Mouse (Mus musculus): ENCODE measurements at regions not wholly inside any gene's neighbourhood (a gene's known extent, or its start where the extent isn't known, plus 50 kb on each side); places are given as distances from the start of the nearest gene placed in this dataset.

DNA sequence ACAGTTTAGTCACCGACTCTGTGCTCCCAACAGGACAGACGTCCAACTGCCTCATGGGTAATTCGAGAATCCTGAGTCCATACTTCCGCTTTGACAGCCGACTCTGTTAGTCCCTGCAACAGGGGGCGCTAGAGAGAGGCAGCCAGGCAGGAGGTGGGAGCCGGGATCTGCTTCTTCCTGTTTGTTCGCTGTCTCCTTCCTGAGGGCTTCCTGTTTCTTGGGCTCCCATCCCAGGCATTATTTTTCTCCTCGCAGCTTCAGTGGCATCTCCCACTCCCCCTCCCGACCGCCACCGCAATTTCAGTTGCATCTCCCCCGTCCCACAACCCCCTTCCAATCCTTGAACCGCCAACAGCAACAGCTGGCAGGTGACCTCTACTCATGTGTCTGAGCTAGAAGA, 211.1 kb downstream of the Xxylt1 start:
- DNase-seq (ENCODE audit: extremely low read depth, low read depth): no peak

DNA sequence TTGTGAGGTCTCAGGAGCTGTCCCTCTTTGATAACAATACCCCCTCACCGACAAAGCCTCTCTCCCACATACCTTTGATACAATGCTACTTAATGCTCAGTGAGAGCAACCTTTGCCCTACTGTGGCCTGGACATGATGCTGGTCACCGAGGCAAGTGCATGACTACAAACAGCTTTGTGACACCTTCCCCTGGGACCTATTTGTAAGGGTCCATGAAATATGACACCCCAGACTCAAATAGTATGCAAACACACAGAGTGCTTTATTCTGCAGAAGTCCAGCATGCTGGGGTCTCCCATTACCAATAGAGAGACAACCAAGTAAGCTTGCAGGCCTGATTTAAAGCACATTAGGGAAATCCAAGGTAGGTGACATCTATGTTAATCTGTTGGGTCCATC, 210.6 kb downstream of the Xxylt1 start:
- DNase-seq (ENCODE audit: extremely low read depth, low read depth): no peak

- DNase-seq (ENCODE audit: extremely low read depth, low read depth): peak; percentile 60
Measured at GRCm38 (mm10) chr16:30872147-30872546, 209.1 kb downstream of the Xxylt1 start.

DNA sequence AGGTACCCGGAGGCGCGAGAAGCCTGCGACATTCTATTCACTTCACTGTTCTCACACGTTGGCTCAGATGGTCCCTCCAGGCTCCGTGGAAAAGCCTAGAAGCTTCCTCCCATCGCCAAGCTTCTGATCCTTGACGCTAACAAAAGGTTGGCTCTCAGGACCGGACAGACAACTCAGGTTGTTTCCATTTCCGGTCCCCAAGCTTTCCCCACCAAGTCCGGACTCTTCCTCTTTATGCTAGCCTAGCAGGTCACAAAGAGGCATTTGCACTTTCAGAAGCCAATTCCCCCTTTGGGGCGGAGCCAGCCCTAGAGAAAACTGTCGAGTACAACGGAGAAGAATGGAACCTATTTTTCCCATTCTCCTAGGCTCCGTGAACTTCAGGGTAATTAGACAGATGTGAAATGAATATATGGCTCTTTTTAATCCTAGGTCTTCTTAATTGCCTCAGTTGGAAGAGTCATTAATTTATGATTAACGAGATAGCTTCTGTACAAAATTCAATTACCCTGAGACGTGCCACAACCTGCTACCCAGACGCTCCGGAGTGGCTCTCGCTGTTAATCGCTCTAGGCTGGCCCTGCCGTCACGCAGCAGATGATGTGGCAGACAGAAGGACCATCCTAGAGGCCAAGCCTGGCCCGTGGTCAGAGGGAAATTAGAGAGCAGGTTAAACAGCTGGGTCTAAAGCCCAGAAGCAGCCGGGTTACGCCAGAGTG, 207.6 kb downstream of the Xxylt1 start:
- no peak for DNase-seq (ENCODE audit: extremely low read depth, low read depth)

GRCm38 (mm10) chr16:30875235-30875829, 205.9 kb downstream of the Xxylt1 start:
- DNase-seq (ENCODE audit: extremely low read depth, low read depth): no peak

GRCm38 (mm10) chr16:30878821-30879220, 202.4 kb downstream of the Xxylt1 start:
- DNase-seq (ENCODE audit: extremely low read depth, low read depth): no peak

GRCm38 (mm10) chr16:30879878-30880277, 201.4 kb downstream of the Xxylt1 start:
- no peak for DNase-seq (ENCODE audit: extremely low read depth, low read depth)

DNA sequence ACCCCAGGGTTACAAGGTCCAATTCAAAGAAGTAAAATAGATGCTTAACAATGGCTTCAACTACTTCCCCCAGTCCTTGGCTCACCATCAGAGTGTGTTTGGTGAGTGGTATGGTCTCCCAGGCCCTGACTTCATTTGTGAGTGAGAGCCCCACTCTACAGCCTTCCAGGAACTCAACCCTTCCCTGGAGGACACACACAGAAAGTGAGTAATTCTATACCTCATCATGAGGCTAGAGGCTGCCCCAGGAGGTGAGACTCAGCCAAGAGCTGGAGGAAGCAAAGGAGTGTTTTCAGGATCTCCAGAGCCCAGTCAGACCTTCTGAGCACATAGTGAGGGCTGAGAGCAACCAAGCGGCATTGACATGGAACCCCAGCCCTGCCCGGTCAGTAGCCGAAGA, 200.6 kb downstream of the Xxylt1 start:
- DNase-seq (ENCODE audit: extremely low read depth, low read depth): no peak

- DNase-seq (ENCODE audit: extremely low read depth, low read depth): no peak
Measured at GRCm38 (mm10) chr16:30881186-30881585, 200.0 kb downstream of the Xxylt1 start.

GRCm38 (mm10) chr16:30883490-30884188, 197.6 kb downstream of the Xxylt1 start:
- DNase-seq (ENCODE audit: extremely low read depth, low read depth): no peak

DNA sequence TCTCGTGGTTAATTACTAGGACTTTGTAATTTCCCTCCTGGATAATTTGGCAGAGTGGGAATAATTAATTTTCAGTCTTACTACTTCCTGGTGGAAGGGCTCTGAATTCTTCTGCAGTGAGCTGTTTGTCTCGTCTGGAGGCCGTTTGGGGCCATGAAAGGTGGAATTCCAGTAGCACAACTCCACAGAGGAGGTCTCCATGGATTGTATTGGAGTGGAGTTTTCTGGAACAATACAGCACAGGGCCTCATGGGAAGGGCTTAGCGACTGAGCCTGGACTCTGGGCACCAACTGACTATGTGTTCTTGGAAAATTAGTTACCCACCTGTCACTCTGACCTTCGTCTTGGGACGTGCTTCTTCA, 197.1 kb downstream of the Xxylt1 start:
- no peak for DNase-seq (ENCODE audit: extremely low read depth, low read depth)

DNA sequence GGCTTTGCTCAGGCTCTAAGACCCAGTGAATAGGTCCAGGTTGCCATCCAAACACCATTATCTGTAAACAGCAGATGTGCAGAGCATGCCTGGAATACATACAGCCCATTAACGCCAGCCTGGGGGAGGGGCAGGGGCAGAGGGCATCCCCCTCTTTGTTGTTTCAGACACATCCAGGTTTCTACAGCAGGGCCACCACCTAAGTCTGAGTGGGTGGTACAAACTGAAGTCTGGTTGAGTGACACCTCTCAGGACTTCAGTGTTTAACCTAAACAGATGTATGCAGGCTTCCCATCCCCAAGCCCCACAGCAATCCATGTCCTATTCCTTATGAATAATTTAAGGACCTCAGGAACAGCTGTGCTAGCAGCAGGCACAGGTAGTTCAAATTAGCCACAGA, 194.2 kb downstream of the Xxylt1 start:
- no peak for DNase-seq (ENCODE audit: extremely low read depth, low read depth)

GRCm38 (mm10) chr16:30887536-30887935, 193.7 kb downstream of the Xxylt1 start:
- no peak for DNase-seq (ENCODE audit: extremely low read depth, low read depth)

DNA sequence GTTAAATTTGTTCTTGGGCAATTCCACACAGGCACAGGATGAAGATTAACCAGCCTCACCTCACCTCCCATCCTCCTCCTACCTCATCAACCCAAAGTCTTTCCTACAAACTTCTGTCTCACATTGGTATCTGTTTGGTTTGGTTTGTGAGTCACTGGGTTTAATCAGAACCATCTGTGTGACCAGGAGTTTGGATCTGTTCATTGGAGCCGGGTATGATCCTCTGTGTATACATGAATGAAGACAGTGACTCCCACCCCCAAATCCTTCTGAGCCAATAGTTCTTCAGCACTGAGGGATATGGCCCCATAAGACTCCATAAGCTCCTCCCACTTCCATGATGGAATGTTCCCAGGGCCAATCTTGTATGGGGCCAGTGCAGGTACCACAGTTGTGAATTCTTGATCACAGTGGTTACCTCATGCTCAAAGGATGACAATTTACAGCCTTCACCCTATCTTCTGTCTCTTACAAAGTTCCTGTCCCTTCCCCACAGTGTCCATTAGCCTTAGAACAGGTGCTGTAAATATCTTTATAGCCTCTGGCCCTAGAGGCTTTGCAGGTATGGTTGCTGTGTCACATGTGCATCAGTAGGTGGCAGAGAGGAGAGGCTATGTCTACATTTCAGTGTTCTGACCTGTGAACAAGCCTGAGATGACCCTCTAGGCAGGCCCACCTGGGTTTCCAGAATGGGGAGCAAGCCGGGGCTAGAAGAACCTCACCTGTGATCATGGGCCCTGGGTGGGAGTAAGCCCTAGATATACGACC, 192.5 kb downstream of the Xxylt1 start:
- no peak for DNase-seq (ENCODE audit: extremely low read depth, low read depth)

- DNase-seq (ENCODE audit: extremely low read depth, low read depth): no peak
Measured at GRCm38 (mm10) chr16:30892606-30893005, 188.6 kb downstream of the Xxylt1 start.

DNA sequence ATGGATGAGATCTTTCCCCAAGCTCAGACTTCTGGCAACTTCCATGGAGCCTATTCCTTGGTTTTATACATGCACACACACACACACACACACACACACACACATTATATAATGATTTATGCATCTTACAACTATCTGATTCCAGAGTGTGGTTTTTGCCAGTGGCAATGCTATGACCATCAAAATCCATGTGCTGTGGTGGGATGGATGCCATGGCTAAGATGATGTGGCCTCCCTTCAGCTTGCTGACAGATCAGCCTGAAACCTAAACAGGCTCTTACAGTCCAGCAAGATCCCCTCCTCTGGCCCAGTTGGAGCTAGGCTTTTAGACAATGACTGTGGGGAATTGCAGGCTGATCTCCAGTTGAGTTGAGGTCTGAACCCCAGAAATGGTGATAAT, 187.1 kb downstream of the Xxylt1 start:
- no peak for DNase-seq (ENCODE audit: extremely low read depth, low read depth)

DNA sequence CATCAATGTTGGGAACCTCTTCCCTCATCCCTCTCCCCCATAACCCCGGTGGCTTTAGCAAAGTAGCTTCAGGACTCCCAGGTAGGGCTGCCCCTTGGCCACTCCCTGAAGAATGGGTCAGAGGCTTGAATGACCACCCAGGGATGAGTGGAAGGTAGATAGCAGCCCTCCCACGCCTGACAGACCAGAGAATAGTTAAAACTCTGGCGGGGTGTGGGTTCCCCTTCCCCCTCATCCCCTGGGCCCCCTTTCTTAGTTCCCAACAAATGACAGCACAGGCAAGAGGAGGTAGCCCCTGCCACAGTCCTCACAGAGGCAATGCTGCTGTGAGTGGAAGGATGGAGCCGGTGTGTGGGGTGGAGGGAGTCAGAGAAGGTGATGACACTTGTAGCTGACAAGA, 186.2 kb downstream of the Xxylt1 start:
- DNase-seq (ENCODE audit: extremely low read depth, low read depth): no peak

DNA sequence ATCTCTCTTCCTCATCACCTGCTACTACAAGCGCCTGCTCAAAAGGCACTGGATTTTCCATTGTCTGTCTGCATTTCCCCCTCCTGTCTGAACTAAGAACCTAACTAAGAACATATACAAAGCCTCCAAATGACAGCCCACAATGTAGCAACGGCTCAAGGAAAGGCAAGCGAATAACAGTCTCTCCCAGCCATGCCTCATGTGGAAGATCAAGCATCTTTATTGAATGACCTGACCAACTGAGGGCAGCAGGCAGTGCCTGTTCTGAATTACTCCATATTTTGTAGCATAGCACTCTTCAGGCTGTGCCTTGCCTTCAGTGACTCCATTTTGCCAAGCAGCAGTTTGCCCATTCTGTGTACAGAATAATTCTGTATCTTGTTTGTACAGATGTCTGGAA, 183.9 kb downstream of the Xxylt1 start:
- no peak for DNase-seq (ENCODE audit: extremely low read depth, low read depth)

DNA sequence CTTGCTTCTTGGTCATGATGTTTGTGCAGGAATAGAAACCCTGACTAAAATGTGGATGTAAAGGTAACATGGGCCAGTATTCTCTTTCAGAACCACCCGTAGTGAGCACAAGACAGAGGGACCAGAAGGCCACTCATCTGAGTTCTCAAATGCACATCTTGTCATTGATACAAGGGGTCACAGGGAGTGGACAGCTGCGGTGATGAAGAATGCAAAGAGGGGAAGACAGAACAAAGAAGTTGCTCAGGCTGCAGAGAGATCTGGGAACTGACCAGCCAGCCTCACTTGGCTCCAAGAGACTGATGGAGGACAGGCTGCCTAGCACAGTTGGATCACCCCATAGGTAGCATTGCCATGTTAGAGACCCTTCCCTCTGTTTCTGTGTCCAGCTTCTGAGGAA, 181.1 kb downstream of the Xxylt1 start:
- no peak for DNase-seq (ENCODE audit: extremely low read depth, low read depth)

DNA sequence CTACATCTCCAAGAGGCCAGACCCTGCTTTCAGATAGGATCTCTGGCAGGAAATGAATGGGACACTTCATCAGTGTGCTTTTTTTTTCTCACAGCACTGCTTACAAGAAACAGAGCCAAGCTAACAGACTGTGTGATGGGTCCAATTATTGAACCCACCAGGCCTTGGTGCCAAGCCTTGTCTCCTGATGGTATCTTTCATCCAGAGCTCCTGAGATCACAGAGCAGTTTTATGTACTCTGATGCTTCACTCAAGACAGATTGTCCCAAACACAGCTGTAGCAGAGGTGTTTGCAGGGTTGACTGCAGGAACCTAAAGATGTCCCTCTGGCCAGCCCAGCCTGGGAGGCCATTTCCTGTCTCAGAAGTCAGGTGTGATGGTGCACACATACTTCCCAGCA, 179.9 kb downstream of the Xxylt1 start:
- DNase-seq (ENCODE audit: extremely low read depth, low read depth): no peak

Measured in MEL-GATA-1-ER (cell line).